Mouse (Mus musculus): Measurements from ENCODE around the gene Spata21. TPM values are rescaled to one million over a fixed set of nuclear protein-coding genes. Genes with fewer than 3 reads are reported as not detected.
A peak's percentile ranks its signal among the peaks of the same experiment; 100 is the strongest.
"Not testable (repeated sequence)": the region's sequence is repeated elsewhere in the genome, so short reads cannot be mapped to it uniquely, and the experiment has no call there.

Gene Spata21
- polyA plus RNA-seq, 1 experiment from 2014 or later: not detected

DNA sequence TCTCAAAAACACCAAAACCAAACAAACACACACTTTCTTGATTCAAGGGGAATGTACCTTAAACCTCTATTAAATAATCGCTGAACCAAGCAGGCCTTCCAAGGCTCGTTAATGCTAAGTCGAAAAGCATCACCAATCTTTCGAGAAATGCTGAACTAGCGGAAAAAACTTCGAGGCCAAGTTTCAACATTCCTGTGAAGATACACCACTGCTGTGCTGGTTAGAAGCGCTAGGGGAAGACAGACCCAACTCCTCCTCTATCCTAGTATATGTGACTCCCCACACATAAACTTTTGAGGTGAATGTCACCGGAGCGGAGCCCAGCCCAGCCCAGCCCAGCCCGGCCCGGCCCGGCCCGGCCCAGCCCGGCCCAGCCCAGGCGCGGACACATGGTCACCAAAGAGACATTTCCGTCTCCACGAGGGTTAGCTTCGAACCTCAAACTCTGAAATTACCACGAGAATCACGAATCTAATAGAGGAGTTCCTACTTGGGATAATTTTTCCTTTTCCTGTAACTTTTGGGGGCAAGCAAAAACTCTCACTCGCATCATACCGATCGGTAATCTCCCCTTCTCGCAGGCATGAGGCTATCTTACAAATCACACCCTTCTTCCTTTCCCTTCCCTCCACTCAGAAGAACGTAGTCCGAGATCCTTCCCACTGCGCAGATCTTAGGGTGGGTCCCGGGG, 50.4 kb downstream of the Spata21 start:
- DNase-seq (ENCODE audit: low spot score): peak; percentile 77
- Histone ChIP-seq H3K4me3 (peak overlapping the region; percentile 84), H3K27ac (peak overlapping the region; percentile 96), H3K4me1 (peaks cover 41% of the 10 kb centered on the region), H3K9me3 (no peaks in the 10 kb centered on the region), H3K36me3 (peaks cover 9% of the 10 kb centered on the region; the same call in 1 of the 2 replicates), H3K27me3 (ENCODE audit: insufficient read depth, poor library complexity, severe bottlenecking) (no peaks in the 10 kb centered on the region)
- 2% methylated on average over 29 of the region's 29 CpGs for WGBS

DNA sequence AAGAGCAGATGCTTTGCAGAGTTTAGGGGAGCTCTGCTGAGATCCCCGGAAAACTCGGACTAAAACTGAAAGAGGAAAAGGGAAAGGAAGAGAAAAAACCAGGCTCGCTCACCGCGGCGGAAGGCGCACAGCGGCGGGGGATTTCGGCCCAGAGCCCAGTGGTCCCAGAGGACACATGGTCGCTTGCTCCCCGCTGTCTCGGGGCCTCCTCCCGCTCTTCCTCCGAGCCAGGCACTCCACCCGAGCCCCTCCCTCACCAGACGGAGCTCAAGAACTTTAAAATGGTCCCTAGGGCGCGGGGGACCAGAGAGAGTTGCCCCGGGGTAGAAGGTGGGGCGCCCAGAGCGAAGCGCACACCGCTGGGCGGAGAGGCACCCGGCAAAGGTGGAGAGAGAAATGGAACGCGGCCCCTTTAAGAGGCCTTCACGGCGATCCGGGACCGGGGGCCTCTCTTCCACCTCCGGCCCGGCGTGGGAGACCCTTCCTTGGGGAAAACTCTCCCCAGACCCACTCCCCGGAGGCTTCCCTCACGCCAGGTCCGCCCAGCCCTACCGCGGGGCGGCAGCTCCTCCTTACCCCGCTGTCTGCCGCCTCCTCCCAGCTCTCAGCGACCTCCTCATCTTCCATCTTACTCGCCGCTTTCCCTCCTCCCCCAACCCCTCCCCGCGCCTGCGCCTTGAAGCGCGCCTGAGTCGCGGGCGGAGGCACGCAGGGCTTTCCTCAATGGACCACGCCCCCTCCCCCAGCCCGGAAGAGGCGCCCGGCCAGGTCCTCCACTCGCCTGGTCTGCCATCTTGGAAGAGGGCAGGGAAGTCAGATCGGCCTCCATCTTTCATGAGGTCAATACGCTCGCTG, 51.2 kb downstream of the Spata21 start, which contains the start of gene Szrd1:
Szrd1 (minus strand) TSS at position 660 of the 855 bp plus-strand sequence.
- peak; percentile 100 for DNase-seq (ENCODE audit: low spot score)
- H3K36me3 ChIP-seq: peaks cover 7% of the 10 kb centered on the region; the same call in 1 of the 2 replicates
- no peaks in the 10 kb centered on the region for H3K9me3 ChIP-seq
- H3K27ac ChIP-seq: peak within 1 kb of the TSS; percentile 96
- H3K4me1 ChIP-seq: peaks cover 36% of the 10 kb centered on the region
- H3K4me3 ChIP-seq: peak within 1 kb of the TSS; percentile 84
- H3K27me3 ChIP-seq (ENCODE audit: insufficient read depth, poor library complexity, severe bottlenecking): no peaks in the 10 kb centered on the region
- under 1% methylated on average over 63 of the region's 63 CpGs for WGBS

- WGBS: 90% methylated on average over 9 of the region's 9 CpGs
- H3K27ac ChIP-seq; H3K36me3 ChIP-seq; H3K27me3 ChIP-seq (ENCODE audit: insufficient read depth, poor library complexity, severe bottlenecking); H3K9me3 ChIP-seq; DNase-seq (ENCODE audit: low spot score); H3K4me3 ChIP-seq: not testable (repeated sequence)
- H3K4me1 ChIP-seq: peaks cover 26% of the 10 kb centered on the region
These were observed 52.2 kb downstream of the Spata21 start for GRCm38 (mm10) chr4:141140354-141140753.

GRCm38 (mm10) chr4:141140967-141141366, 52.8 kb downstream of the Spata21 start:
- Histone ChIP-seq H3K27ac (no peak overlapping the region), H3K4me1 (peaks cover 22% of the 10 kb centered on the region), H3K4me3 (no peak overlapping the region), H3K27me3 (ENCODE audit: insufficient read depth, poor library complexity, severe bottlenecking) (no peaks in the 10 kb centered on the region), H3K36me3 (no peaks in the 10 kb centered on the region), H3K9me3 (no peaks in the 10 kb centered on the region)
- no peak for DNase-seq (ENCODE audit: low spot score)
- WGBS: 90% methylated on average over 6 of the region's 6 CpGs

GRCm38 (mm10) chr4:141142285-141142811, 54.2 kb downstream of the Spata21 start:
- DNase-seq (ENCODE audit: low spot score): peak; percentile 83
- H3K36me3 ChIP-seq: no peaks in the 10 kb centered on the region
- H3K4me3 ChIP-seq: peak overlapping the region; percentile 37; the same call in 1 of the 2 replicates
- no peak overlapping the region for H3K27ac ChIP-seq
- peaks cover 15% of the 10 kb centered on the region for H3K4me1 ChIP-seq
- H3K27me3 ChIP-seq (ENCODE audit: insufficient read depth, poor library complexity, severe bottlenecking): no peaks in the 10 kb centered on the region
- H3K9me3 ChIP-seq: no peaks in the 10 kb centered on the region
- WGBS: 25% methylated on average over 9 of the region's 9 CpGs

GRCm38 (mm10) chr4:141145124-141145523, 57.0 kb downstream of the Spata21 start:
- WGBS: 89% methylated on average over 11 of the region's 16 CpGs
- not testable (repeated sequence) for H3K27ac ChIP-seq; H3K9me3 ChIP-seq; H3K27me3 ChIP-seq (ENCODE audit: insufficient read depth, poor library complexity, severe bottlenecking); H3K36me3 ChIP-seq; H3K4me3 ChIP-seq; DNase-seq (ENCODE audit: low spot score)
- H3K4me1 ChIP-seq: peaks cover 22% of the 10 kb centered on the region

- Histone ChIP-seq H3K9me3 (no peaks in the 10 kb centered on the region), H3K27ac (peak overlapping the region; percentile 96; the same call in 1 of the 2 replicates), H3K36me3 (no peaks in the 10 kb centered on the region), H3K4me3 (no peak overlapping the region), H3K4me1 (peaks cover 23% of the 10 kb centered on the region), H3K27me3 (ENCODE audit: insufficient read depth, poor library complexity, severe bottlenecking) (no peaks in the 10 kb centered on the region)
- DNase-seq (ENCODE audit: low spot score): no peak
- WGBS: 93% methylated on average over 6 of the region's 6 CpGs
These were observed 58.4 kb downstream of the Spata21 start for GRCm38 (mm10) chr4:141146491-141147033.

GRCm38 (mm10) chr4:141147112-141148008, 59.2 kb downstream of the Spata21 start, which contains the start of gene Fbxo42:
Gene Fbxo42 (plus strand): TSS chr4:141147913.
- Histone ChIP-seq H3K27me3 (ENCODE audit: insufficient read depth, poor library complexity, severe bottlenecking) (no peaks in the 10 kb centered on the region), H3K4me1 (peaks cover 31% of the 10 kb centered on the region), H3K27ac (peak within 1 kb of the TSS; percentile 96), H3K36me3 (no peaks in the 10 kb centered on the region), H3K4me3 (peak within 1 kb of the TSS; percentile 99), H3K9me3 (no peaks in the 10 kb centered on the region)
- 7% methylated on average over 58 of the region's 58 CpGs for WGBS
- peak; percentile 92 for DNase-seq (ENCODE audit: low spot score)

- WGBS: under 1% methylated on average over 66 of the region's 66 CpGs
- peak; percentile 81 for DNase-seq (ENCODE audit: low spot score)
- Histone ChIP-seq H3K9me3 (no peaks in the 10 kb centered on the region), H3K27me3 (ENCODE audit: insufficient read depth, poor library complexity, severe bottlenecking) (no peaks in the 10 kb centered on the region), H3K4me1 (peaks cover 37% of the 10 kb centered on the region), H3K4me3 (peak overlapping the region; percentile 99), H3K27ac (peak overlapping the region; percentile 96), H3K36me3 (no peaks in the 10 kb centered on the region)
These were observed 60.1 kb downstream of the Spata21 start for GRCm38 (mm10) chr4:141148009-141148801.

GRCm38 (mm10) chr4:141149116-141149515, 61.0 kb downstream of the Spata21 start:
- Histone ChIP-seq H3K27ac (peak overlapping the region; percentile 96; the same call in 1 of the 2 replicates), H3K27me3 (ENCODE audit: insufficient read depth, poor library complexity, severe bottlenecking) (no peaks in the 10 kb centered on the region), H3K36me3 (no peaks in the 10 kb centered on the region), H3K4me3 (peak overlapping the region; percentile 99), H3K4me1 (peaks cover 37% of the 10 kb centered on the region), H3K9me3 (no peaks in the 10 kb centered on the region)
- WGBS: 50% methylated on average over 7 of the region's 7 CpGs
- no peak for DNase-seq (ENCODE audit: low spot score)

- Histone ChIP-seq H3K27ac (0 out of 2 replicates have a peak overlapping the region, but pooled peaks have one; percentile 38), H3K27me3 (ENCODE audit: insufficient read depth, poor library complexity, severe bottlenecking) (no peaks in the 10 kb centered on the region), H3K36me3 (no peaks in the 10 kb centered on the region), H3K4me1 (peaks cover 28% of the 10 kb centered on the region), H3K9me3 (no peaks in the 10 kb centered on the region), H3K4me3 (no peak overlapping the region)
- WGBS: 77% methylated on average over 4 of the region's 4 CpGs
- DNase-seq (ENCODE audit: low spot score): no peak
These were observed 69.4 kb downstream of the Spata21 start for GRCm38 (mm10) chr4:141157485-141157884.

Data from heart, embryonic 10.5 days (tissue).